Mouse (Mus musculus): Measurements from ENCODE around the gene Map7.

DNA sequence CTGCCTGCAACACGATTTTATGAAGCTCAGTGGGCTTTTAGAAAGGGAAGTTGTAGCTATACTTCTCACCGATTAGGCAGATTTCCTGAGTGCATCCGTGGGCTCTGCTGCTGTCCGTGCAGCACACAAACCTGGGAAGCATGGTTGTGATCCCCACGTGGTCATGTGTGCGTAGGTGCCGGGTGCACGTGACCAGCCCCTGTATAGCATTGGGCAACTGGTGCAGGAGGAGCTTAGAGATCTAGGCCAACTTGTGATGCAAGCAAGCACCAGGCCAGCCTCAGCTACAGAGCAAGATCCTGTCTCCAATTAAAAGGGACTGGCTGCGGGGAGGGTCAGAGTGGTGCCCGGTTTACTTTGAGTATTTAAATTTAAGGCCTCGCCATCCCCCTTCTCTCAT is 18.5 kb downstream of the Map7 start:
- TF ChIP-seq CTCF (IDR thresholded peaks at IDR 0.05; ENCODE audit: borderline replicate concordance, extremely low read depth, insufficient read depth, insufficient read length) (no peak), POLR2A (IDR thresholded peaks at IDR 0.05; ENCODE audit: borderline replicate concordance, extremely low read depth, insufficient read depth, insufficient read length, poor library complexity, severe bottlenecking) (no peak)
